Mouse (Mus musculus): ENCODE measurements at regions not wholly inside any gene's neighbourhood (a gene's known extent, or its start where the extent isn't known, plus 50 kb on each side); places are given as distances from the start of the nearest gene placed in this dataset.

- TF ChIP-seq CTCF (conservative IDR thresholded peaks at IDR 0.05; ENCODE audit: insufficient read depth, insufficient read length, low read depth, low read length) (no peak), POLR2A (IDR thresholded peaks at IDR 0.05; ENCODE audit: low read depth, low read length) (no peak)
Observed at GRCm38 (mm10) chr7:135809167-135809566, 93.0 kb upstream of the Mki67 start.
